Mouse (Mus musculus): ENCODE data around the gene Celf5. TPM values are rescaled to one million over a fixed set of nuclear protein-coding genes. Genes with fewer than 3 reads are reported as not detected.

The Celf5 gene
- total RNA-seq, 1 experiment from 2014 or later, result not detected

GRCm38 (mm10) chr10:81421797-81422100, 60.8 kb downstream of the Celf5 start:
- no peak for ATAC-seq (ENCODE audit: extremely low read depth, insufficient number of reproducible peaks, low FRiP score, poor library complexity, severe bottlenecking)

- ATAC-seq (ENCODE audit: extremely low read depth, insufficient number of reproducible peaks, low FRiP score, poor library complexity, severe bottlenecking), result no peak
Measured at GRCm38 (mm10) chr10:81421041-81421796, 61.3 kb downstream of the Celf5 start.

GRCm38 (mm10) chr10:81420191-81420767, 62.2 kb downstream of the Celf5 start:
- ATAC-seq (ENCODE audit: extremely low read depth, insufficient number of reproducible peaks, low FRiP score, poor library complexity, severe bottlenecking), result no peak

GRCm38 (mm10) chr10:81419111-81419928, 63.2 kb downstream of the Celf5 start:
- ATAC-seq (ENCODE audit: extremely low read depth, insufficient number of reproducible peaks, low FRiP score, poor library complexity, severe bottlenecking), result no peak

- ATAC-seq (ENCODE audit: extremely low read depth, insufficient number of reproducible peaks, low FRiP score, poor library complexity, severe bottlenecking), result no peak
Measured at GRCm38 (mm10) chr10:81418216-81419070, 64.1 kb downstream of the Celf5 start.

GRCm38 (mm10) chr10:81417227-81418215, 65.0 kb downstream of the Celf5 start:
- ATAC-seq (ENCODE audit: extremely low read depth, insufficient number of reproducible peaks, low FRiP score, poor library complexity, severe bottlenecking), result no peak

DNA sequence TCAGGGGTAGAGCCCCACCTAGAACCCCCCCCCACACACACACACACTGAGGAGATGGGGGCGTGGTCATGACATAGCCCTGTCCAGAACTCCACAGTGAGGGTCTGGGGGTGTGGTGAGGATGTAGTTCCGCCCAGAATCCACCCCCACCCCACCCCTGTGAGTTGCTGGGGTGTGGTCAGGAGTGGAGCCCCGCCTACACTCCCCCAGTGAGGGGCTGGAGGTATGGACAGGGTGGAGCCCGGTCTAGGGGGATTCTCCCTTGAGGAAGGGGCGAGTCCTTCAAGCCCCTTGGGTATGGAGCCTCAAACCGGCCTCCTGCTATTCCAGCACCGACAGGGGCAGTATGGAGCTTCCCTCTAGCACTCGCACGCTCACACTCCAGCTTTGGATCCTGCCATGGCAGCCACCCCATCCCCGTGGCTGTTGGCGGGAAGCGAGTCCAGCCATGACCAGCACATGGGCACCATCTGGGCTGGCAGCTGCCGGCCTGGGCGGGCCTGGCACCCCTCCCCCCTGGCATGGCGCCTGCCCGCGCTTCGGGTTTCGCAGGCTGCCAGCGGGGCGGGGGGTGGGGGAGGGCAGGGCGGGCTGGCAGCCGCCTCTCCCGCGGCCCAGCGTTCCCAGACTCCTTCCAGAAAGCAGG, 65.8 kb downstream of the Celf5 start:
- no peak for ATAC-seq (ENCODE audit: extremely low read depth, insufficient number of reproducible peaks, low FRiP score, poor library complexity, severe bottlenecking)

GRCm38 (mm10) chr10:81415549-81416310, 66.8 kb downstream of the Celf5 start:
- ATAC-seq (ENCODE audit: extremely low read depth, insufficient number of reproducible peaks, low FRiP score, poor library complexity, severe bottlenecking), result no peak

DNA sequence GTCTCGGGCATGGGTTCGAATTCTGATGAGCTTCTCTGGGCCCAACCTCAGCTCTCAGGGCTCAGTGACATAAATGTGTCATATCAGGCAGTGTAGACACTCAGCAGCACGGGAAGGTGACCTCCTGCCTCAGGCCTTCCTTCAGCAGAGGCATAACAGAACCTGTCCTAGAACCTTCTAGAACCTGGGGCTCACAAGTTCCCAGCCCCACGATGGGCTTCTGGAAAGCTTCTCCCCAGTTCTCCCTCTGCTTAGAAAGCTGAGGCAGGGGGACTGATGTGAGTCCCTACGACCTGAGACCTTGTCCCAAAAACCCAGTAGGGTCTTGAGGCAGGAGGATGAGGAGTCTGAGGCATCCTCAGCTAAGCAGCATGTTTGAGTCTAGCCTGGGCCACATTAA, 67.4 kb downstream of the Celf5 start:
- no peak for ATAC-seq (ENCODE audit: extremely low read depth, insufficient number of reproducible peaks, low FRiP score, poor library complexity, severe bottlenecking)

DNA sequence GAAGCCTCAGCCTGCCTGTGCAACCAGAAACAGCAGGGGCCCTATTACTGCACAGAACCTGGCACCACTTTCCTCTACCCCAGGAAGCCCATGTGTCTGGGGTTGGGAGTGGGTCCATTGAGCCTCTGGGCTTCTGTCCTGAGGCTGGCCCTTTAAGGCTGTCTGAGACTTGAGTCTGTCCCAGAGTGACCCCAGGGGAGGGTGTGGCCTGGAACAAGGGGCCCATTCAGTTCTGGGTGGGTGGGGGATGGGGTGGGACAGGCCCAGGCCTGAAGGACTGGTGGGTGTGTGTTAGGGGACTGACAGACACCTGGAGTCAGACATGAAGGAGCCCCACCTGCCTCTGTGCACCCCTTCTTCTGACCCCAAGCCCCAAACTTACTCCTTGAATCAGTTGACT, 67.8 kb downstream of the Celf5 start:
- ATAC-seq (ENCODE audit: extremely low read depth, insufficient number of reproducible peaks, low FRiP score, poor library complexity, severe bottlenecking), result no peak

GRCm38 (mm10) chr10:81413310-81414261, 68.9 kb downstream of the Celf5 start:
- peak; percentile 21; the same call in 1 of the 2 replicates for ATAC-seq (ENCODE audit: extremely low read depth, insufficient number of reproducible peaks, low FRiP score, poor library complexity, severe bottlenecking)

GRCm38 (mm10) chr10:81412586-81413309, 69.8 kb downstream of the Celf5 start:
- no peak for ATAC-seq (ENCODE audit: extremely low read depth, insufficient number of reproducible peaks, low FRiP score, poor library complexity, severe bottlenecking)

DNA sequence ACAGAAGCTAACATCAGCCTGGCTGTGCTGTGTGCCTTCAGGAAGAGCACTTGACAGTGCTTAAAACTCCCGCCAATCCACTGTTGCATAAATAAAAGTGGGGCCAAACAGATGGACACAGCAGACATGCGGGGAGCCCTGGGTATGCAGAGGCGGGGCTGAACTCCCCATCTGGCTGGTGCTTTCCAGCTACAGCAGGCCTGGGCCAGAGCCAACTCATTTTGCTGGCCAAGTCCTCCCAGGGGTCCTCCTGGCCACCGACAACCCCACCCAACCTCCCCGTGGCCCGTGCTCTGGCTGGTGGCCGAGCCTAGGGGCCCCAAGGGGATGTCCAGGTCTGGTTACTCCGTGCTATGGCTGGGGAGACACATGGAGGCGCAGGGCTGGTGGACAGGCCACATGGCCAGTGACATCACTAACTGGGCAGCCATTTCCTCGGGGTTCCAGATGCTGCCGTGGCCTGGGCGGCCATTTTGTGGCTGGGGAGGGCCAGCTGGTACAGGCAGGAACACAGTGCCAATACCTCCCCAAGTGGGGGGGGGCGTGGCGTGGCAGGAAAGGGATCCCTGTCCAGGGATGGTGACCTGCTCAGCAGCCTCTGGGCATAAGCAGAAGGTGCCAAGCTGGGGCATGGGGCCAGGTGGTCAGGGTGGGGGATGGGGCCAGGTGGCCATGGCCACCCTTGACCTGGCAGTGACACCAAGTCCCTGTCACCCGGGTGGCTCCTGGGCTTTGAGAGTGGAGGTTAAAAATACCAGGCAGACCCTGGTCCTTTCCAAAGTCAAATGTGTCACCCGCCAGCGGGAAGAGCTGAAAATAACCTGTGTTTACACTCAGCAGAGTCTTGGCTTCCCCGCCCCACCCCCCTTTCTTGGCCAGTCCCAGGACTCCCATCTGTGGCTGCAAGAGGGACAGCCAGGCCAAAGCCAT, 70.8 kb downstream of the Celf5 start:
- no peak for ATAC-seq (ENCODE audit: extremely low read depth, insufficient number of reproducible peaks, low FRiP score, poor library complexity, severe bottlenecking)

DNA sequence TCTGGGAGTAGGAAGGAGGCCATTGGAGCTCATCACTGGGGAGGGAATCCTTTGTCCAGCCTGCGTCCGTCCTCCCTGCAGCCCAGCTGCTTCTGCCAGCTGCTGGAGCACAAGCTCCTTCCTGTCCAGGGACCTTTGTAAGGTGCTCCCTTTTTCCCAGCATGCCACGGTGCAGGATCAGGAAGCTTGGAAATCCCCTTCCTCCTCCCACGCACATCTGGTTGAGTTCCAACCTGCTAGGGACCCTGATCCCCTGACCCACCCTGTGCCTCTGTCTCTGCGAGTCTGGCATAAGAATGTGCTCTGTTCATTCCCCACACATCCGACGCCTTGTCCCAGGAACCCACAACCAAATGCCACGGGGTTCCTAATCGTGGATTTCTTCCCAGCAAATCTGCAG, 71.5 kb downstream of the Celf5 start:
- no peak for ATAC-seq (ENCODE audit: extremely low read depth, insufficient number of reproducible peaks, low FRiP score, poor library complexity, severe bottlenecking)
